Mouse (Mus musculus): Measurements from ENCODE around the gene Selplg.

Gene Selplg

DNA sequence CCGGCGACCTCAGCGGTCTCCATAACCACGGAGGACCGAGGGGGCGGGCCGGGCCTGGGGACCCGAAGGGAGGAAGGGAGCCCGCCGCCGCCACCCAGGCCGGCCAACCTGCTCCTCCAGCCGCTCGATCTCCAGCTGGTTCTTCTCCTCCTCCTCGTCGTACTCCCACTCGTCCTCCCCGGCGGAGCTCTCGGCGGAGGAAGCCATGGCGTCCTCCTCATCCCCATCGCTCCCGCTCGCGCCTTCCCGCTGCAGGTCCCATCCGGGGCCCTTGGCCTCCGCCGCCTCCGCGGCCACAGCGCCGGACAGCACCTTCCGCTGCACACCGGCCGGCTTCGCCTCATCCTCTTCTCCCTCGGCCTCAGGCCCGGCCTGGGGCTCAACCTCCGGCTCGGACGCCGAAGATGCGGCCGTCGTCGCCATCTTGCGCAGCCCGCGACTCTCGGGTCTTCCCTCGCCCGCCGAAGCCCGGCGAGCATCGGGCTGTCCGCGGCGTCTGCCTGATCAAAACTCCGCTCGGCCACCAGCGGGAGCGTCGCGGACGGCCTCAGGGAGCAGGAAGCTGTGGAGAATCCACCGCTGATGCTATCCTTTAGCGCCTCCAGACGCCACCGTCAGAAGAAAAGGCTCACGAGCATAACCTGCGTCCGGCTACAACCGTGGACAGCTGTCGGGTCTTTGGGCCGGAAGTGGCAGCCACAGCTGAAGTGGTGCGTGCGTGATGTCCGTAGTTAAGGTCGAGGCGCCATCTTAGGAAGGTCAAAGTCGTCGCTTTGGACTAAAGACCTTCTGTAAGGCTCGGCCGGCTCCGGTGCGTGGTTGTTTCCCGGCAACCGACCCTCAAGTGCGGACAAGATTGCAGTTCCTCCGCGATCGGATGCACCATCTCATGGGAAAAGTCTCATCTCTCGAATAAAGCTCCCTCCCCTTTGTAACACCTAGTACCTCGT is 61.0 kb downstream of the Selplg start:
- DNase-seq (ENCODE audit: extremely low read depth, low read depth, low spot score): peak; percentile 28

- no peak for DNase-seq (ENCODE audit: extremely low read depth, low read depth, low spot score)
Measured at GRCm38 (mm10) chr5:113768806-113769205, 63.6 kb downstream of the Selplg start.
